Mouse (Mus musculus): ENCODE data around the gene Hgd.

- TF ChIP-seq CTCF (conservative IDR thresholded peaks at IDR 0.05; ENCODE audit: insufficient read depth, insufficient read length, low read depth, low read length) (no peak), POLR2A (IDR thresholded peaks at IDR 0.05; ENCODE audit: low read depth, low read length) (no peak)
These were observed 35.5 kb downstream of the Hgd start for GRCm38 (mm10) chr16:37615429-37615828.
